Mouse (Mus musculus) retina, postnatal 7 days (tissue): ENCODE results near the gene Neu3.

Source experiments
- DNase-seq: peaks from one replicate; pipeline ENCODE4 v3.0.0-alpha.2; 2012; ENCODE audit warnings: low read depth, low spot score

Gene Neu3

DNA sequence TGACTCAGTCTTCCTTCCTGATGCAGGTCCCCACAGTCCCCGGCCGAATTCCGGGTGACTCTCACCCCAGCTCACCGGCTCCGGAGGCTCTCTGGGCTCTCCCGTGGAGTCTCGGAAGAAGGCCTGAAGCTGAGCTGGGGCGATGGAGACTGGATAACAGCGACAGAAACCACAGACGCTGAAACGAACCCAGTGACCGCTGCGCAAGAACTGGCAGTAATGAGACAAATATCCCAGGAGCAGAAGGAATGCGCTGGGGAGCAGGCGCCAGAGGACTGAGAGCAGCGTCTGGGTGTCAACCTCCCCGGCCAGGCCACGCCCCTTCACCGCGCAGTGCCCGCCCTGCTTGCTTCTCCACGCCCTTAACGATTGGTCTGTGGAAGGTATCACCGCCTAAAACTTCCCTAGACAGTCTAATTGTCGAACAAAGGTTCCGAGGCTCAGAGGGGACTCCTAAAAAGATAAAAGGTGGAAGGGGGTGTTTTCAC lies at the start of gene Neu3:
Gene Neu3, minus strand, starts transcription at position 335 of the 488 bp plus-strand sequence.
- peak; percentile 64 for DNase-seq

DNA sequence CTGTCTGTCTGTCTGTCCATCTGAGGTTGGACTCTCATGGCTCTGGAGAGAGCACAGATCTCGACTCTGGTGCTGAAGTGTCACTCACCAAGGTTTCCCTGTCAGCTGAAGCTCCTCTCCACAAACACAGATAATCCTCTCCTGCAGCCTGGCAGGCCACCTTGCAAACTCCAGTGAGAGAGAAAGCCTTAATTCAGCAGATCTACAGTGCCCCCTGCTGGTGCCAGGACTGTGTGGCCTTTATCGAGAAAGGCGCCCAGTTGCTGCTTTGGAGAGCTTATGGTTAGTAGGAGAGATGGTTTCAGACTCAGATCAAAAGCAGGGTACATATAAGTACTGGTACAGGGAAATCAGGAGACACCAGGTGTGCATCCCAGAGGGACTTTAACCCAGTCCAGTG lies 48.1 kb upstream of the Neu3 start:
- peak; percentile 91 for DNase-seq

DNA sequence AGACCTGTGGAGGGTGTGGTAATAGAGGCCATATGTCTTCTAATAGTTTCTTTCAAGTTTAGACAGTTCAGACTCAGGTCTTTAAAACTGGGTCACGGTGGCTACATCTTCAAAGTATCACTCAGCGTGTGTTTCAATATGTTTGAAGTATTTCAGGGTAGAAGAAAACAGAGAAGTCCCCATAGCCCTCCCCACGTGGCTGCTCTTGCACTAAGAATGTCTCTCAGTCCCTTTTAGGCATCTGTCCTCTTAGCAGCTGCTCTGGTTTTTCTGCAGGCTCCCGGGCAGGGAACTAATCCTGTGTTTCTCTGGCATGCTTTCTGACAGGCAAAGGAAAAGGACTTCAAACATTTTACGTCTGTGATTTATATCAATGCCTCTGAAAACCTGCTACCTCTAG lies 47.7 kb upstream of the Neu3 start:
- no peak for DNase-seq

DNA sequence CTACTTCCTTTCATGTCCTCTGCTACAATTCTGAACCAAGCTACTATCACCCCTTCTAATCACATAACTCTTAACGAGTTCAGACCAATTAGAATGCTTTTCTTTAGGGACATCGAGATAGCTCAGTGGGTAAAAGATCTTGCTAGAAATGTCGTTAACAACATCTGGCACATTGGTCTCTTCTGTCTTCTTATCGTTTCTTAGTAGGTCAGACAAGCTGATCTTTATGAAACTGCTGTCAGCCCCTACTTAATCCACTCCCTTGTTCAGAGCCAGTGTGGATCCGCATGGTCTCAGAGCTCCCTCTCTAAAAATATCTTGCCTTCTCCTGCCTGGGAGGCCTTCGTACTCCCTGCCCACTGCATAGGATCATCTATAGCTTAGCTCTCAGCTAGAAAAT lies 45.7 kb upstream of the Neu3 start:
- no peak for DNase-seq

DNA sequence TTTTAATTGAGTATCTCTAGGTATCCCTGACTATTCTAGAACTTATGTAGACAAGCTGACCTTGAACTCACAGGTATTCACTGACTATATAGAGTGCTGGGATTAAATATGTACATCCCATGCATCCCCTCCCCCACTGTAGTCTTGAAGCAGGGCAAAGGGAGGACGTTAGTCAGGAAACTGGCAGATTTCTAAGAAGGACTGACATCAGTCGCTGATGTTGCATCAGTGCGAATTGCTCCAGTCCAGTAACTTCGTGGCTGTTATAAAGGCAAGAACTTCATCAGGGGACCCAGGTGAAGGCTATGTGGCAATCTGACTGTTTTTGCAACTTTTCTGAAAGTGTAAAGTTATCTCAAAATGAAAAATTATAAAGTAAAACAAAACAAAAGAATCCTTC lies 41.1 kb upstream of the Neu3 start:
- no peak for DNase-seq

DNA sequence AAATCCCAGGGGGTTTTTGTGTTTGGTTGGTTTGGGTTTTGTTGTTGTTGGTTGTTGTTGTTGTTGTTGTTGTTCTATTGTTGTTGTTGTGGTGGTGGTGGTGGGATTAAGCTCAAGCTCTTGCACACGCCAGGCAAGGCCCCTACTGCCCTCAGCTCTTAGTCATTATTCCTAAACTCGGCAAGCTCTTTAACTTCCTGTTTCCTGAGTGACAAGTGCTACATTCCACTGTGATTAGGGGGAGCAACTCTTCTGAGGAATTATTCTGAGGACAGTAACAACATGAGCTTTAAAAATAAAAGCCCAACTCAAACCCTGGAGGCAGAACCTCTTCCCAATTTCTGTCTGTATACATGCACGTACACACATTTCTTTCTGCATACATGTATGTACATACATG lies 37.0 kb upstream of the Neu3 start:
- DNase-seq = no peak

DNA sequence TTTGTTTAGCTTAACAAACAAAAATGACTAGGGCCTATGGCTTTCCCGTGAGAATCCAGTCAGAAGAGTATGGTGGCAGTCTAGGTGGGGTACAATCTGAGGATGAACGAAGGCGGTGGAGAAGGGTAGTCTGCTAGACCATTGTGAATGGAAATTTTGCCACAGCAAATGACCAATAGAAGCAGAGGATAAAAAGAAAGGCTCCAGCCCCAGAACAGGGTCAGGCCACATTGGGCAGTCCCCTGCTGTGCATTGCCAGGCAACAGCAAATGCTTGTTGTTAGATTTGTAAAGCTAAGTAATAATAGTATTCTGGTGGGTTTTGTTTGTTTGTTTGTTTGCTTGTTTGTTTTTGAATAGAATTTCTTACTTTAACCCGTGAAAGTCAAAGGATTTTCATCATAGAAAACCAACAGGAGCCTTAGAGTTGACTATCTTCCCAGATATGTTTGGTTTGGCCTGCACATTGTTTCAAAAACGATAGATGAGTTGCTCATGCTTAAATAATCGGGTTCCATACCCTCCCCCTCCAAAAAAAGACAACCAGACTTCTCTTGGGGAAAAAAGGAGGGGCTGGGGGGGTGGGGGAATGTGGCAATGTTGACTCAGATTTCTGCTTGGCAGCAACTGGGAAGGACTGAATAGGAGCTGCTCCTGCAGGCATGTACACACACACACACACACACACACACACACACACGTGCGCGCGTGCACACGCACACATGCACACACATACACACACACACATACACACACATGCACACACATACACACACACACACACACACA lies 36.2 kb upstream of the Neu3 start:
- no peak for DNase-seq

DNA sequence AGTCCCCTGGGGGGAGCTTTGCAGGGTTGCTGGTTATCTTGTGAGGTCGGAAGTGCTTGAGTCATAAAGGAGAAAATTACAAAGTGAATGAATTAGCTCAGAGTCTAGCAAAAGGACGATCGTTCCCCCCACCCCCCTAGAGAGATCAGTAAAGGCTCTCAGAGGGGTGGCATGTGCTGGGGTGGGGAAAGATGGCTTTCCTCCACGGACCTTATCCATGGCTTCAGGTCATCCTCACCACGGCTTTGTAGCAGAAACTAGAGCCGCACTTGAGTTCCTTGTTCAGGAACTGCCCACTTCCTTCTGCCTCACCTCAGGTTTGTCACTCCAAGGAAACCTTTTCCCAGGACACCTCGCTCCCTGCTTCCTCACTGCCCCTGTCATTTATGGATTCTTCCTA lies 35.1 kb upstream of the Neu3 start, which contains the start of gene Spcs2:
Gene Spcs2, minus strand, starts transcription at position 101 of the 400 bp plus-strand sequence.
- DNase-seq = no peak

DNA sequence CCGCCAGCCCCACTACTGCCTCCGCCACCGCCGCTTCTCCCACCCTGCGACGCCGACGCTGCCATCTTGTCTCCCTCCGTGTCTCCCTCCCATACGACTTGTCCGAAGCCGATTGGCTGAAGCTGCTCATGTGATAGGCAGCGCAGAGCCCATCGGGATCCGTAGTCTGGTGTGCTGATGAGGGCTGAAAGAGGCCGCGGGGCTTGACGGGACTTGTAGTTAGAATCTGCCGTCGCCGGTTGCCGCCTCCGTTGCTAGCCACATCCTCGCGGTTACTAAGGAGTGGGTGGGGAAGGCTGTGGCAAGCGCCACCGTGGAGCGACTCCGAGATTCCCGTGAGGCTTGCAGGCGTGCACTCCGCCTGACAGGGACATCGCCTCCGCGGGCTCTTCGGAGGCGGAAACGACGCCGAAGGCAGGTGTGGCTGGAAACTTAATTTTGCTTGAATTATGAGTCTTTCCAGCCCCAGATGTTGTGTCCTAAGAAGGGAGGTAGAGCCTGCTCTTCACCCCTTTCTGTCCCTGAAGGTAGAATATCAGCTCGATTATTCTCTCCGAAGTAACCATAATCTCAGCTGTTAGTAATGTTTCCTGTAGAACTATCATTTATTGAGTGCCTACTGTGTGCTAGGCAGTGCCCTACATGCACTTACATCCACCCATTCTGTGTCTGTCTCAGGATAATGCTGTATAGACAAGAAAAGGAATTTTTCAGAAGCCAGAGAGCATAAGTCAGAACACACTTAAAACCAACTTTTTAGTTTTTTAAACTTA lies 30.8 kb upstream of the Neu3 start, which contains the start of gene Xrra1:
Gene Xrra1, plus strand, starts transcription at position 304 of the 773 bp plus-strand sequence.
- DNase-seq = peak; percentile 97

DNA sequence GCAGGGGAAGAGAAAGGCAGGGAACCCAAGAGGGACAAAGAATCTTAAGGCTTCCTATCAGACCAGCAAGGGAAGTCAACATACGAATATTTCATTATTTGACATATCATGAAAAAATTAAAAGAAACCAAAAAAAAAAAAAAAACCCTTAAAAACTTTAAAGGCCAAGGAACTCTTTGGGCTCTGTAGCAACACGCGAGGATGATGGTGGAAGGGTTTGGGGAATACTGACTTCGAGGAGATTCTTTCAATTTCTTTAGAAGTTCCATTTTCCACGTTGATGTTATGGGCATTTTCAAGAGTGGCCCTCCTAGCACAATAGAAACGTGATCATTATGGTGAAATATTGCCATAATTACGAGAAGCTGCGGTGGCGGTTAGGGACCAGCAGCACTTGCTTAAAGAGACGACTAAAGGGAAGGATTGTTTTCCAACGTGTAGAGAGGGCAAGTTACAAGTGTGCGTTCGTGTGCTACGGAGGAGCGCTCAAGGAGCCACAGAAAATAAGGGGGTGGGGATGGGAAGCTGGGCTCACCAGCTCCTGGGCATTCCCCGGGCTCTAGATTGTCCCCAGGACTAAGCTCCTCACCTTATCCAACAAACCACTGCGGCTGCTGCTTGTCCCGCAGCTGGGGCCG lies 30.1 kb upstream of the Neu3 start:
- DNase-seq = no peak

DNA sequence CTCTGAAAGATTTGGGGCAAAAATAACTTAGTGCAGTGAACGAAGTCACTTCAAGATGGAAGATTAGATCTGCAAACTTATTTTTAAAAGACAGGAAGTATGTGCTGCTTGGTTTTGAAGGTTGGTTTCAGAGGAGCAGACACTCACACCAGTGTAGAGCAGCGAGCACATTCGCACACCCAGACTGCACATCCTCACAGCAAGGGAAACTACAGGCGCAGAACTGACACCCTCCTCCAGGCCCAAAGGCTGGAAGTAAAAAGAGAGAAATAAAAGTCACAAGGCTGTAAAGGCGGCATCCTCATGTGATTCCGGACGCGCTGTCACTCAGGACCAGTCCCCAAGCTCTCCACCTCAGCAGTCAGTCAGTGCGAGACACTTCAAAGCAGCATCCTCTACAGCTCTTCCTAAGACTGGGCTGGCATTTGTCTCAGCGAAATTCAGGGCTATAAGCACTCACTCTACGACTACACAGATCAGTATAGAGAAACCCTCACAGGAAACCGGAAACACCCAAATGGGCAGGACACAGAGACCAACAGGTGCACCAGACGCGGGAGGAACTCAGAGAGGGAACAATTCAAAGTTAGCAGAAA lies 28.1 kb upstream of the Neu3 start:
- no peak for DNase-seq

DNA sequence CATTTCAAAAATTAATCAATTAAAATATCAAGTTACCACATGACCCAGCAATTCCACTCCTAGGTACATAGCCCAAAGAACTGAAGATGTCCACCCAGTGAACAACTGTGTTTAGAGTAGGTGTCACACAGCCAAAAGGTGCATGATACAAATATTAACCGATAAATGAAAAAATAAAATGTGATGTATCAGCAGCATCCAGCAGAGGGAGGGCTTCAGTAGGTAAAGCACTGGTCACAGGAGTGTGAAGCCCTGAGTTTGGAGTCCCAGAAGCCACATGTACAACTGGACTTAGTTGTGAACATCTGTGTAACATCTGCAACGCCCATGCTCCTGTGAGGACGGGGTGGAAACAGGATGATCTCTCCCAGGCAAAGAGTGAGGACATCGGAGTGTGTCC lies 26.1 kb upstream of the Neu3 start:
- no peak for DNase-seq

DNA sequence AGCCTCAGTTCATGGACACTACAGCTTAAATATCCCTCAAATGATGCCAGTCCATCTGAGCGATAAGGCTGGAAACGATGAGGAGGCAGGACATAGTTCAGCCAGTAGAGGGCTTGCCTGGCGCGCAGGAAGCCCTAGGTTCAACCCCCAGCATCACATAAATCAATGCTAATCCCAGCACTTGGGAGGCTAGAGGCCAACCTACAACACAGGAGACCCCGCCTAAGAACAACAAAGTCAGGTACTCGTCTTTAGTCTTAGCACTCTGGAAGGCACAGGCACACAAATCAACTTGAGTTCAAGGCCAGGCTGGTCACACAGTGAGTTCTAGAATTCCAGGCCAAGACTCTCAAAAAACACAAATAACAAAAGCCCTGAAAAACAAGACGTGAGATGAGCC lies 25.1 kb upstream of the Neu3 start:
- DNase-seq = no peak

DNA sequence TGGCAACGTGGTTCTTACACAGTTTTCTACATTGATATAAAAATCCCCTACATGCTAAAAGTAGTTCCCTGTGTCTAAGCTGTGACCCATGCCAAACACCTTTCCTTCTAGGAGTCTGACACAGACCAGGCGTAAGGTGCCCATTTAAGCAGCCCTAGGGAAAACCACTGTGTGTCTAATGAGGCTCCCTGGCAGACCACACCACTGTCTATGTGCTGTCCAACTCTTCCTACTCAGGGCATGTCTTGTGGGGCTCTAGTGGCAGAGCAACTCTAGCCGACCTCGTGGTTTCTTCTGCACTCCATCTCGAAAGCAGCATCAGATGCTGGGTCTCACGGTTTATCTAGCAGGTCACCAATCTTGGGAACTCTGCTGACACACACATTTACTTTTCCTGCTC lies 23.4 kb upstream of the Neu3 start:
- DNase-seq = no peak

DNA sequence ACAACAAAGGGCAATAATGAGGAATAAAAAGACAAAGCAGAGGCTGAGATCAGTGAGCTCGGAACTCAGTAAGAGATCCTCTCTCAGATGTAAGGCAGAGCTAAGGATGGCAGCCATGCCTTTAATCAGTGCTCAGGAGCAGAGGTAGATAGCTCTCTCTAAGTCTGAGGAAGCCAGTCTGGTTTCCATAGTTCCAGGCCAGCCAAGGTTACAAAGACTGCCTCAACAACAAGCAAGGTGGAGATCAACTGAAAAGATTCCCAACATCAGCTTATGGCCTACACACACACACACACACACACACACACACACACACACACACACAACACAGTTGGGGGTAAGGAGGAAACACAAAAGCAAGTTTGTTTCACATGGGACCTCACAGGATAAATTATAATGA lies 22.9 kb upstream of the Neu3 start:
- DNase-seq = no peak

DNA sequence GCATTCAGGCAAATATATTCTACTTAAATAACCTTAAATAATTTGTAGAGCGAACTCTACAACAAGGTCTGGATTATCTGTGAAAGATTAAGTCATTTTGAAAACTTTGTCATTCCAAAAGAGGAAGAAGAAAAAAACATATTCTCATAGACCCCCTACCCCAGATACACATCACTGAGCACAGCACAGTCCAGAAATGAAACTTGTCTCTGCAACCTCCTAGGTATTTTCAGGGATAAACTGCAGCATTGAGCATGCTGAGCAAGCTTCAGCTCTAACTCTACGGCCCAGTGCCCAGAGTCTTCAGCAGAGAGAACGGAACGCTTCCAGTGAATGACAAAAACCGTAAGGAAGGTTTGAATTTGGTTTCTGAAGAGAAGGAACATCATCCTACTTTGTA lies 22.3 kb upstream of the Neu3 start:
- DNase-seq = no peak

DNA sequence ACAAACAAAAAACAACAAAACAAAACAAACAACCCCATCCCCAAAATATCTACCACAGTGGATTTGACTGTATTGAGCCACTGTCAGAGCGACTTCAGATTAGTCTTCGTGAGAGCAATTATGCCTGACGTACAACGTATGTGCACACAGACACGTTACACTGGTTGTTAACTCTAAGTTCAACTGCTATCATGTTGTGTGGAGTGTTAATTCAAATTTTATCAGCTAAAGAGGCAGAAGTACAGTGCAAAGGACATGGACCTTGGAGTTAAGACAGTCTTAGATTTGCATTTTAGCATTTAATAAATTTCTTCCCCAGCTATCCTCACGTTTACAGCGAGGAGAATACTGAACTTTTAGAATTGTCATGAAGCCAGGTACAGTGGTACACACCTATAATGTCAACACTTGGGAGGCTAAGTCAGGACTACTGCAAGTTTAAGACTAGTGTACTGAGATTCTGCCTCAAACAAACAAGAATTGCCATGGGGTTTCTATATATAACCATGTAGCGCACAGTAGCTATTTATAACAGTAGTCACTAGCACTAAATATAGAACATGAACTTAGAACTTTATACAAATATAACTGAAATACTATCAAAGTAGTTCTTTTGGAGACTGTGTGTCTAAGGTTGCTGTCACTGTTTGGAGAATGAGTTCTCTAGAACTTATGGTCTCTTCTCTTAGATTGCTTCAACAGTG lies 17.5 kb upstream of the Neu3 start:
- no peak for DNase-seq

DNA sequence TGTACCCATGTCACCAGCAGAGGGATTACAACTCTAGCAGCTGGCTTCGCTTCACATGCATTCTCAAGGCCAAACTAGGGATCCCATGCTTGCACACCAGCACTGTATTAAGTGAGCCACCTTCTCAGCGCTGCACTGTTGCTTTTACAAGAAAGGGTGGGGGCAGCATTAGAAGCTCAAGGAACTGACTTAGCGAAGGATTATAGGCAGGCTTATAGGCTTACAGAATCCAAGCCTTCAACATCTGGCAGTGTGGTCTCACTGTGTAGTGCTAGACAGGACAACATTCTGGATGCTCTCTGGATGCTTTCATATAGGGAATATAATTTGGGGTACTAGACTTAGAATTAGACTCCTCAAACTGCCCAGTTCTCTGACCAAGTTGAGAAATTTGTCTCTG lies 10.0 kb upstream of the Neu3 start:
- DNase-seq = peak; percentile 70

DNA sequence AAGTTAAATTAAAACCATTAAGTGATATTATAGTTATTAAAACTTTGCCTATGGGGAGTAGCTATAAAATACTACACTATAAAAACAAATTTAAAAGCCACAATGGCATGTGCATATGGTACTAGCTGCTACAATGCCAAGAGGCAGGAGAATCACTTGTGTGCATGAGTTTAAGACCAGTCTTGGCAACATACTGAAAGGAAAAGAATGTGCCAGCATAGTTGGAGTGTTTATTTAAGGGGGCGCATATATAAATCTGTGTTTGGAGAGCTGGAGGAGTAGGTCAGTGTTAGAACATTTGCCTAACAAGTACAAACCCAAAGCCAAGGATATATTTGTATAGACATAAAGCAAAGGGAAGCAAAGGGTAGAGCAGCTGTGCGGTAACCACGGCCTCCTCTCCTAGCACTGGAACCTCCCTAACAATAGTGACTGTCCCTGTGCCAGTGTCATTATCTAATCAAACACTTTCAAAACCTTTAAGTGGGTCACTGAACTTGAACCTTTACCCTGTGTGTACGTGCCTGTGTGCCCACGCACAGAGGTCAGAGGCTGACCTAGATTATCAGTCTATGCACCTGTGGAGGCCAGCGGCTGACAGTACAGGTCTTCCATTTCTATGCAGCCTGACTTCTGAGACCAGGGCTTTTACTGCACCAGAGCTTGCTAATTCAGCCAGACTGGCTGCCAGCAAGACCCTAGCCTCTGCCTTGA lies 9.3 kb upstream of the Neu3 start:
- no peak for DNase-seq

DNA sequence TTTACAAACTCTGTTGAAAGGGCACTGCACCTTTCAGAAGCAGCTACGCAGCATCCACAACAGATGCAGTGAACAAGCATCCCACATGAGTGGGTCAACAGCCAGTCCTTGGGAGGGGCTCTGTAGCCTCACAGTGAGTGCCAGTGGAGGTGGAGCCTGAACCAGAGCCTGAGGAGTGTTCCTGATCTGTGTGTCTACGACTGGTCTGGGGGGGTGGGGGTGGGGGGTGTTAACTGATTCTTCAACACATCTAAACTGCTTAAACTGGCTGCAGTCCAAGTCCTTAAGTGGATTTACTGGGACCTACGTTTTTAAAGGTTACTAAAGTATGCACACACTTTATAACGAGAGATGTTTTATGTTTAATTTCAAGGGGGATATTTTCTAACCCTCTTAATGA lies 8.6 kb upstream of the Neu3 start:
- DNase-seq = no peak
